7 mouse cellular contexts compared by ENCODE assay signal in the genomic region with DNA sequence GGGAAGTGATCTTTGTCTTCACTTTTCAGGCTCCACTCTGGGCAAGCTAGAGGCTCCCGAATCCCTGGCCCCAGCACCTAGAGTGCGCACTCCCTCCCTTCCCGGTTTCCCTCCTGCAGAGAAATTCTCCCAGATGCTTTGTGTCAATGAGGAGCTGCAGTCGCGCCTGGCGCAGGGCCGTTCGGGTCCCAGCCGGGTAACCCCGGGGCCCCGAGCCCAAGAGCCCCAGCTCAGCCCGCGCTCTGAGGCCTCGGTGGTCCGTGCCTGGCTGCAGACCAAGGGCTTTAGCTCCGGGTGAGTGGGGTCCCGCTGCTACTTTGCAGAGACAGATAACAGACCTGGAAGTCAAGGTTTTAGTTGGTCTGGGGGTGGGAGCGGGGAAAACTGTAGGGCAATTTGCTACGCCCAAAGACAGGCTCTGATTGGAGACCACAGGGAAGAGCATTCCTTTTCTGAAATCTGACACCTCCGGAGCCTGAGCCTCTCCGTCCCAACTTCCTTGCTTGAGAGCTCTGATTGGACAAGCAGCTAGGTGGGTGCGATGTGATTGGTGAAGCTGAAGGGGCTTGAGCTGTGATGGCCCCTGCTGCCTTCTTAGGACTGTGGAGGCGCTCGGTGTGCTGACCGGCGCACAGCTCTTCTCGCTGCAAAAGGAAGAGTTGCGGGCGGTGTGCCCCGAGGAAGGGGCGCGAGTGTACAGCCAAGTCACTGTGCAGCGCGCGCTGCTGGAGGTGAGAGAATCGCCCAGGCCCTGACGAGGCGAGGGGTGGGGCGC. TPM values are rescaled to one million over a fixed set of nuclear protein-coding genes. Genes with fewer than 3 reads are reported as not detected.
DNase-seq lines count a peak whose midpoint lies in the region; ATAC-seq lines count a peak whose summit lies in the region.

No protein-coding gene starts in this region.

- no peaks in the 10 kb centered on the region for H3K9me3 ChIP-seq in intestine, embryonic 16.5 days (ENCODE audit: control insufficient read depth, low read length)
- no peaks in the 10 kb centered on the region for H3K9me3 ChIP-seq in limb, embryonic 12.5 days
- no peaks in the 10 kb centered on the region for H3K9me3 ChIP-seq in midbrain, embryonic 12.5 days
- H3K9me3 ChIP-seq in stomach, embryonic 16.5 days (replicated peaks; ENCODE audit: control insufficient read depth, low read length) = no peaks in the 10 kb centered on the region

- under 1% methylated on average over 39 of the region's 39 CpGs for WGBS in intestine, embryonic 16.5 days
- under 1% methylated on average over 39 of the region's 39 CpGs for WGBS in limb, embryonic 12.5 days
- WGBS in midbrain, embryonic 12.5 days = under 1% methylated on average over 39 of the region's 39 CpGs
- 1% methylated on average over 39 of the region's 39 CpGs for WGBS in stomach, embryonic 16.5 days

- H3K4me3 ChIP-seq in intestine, embryonic 16.5 days (ENCODE audit: low read length) = peak overlapping the region; percentile 52
- H3K4me3 ChIP-seq in limb, embryonic 12.5 days (replicated peaks) = peak overlapping the region; percentile 51
- peak overlapping the region; percentile 51 for H3K4me3 ChIP-seq in midbrain, embryonic 12.5 days
- H3K4me3 ChIP-seq in stomach, embryonic 16.5 days (replicated peaks; ENCODE audit: low read length) = peak overlapping the region; percentile 53

- peak overlapping the region; percentile 93 for H3K4me2 ChIP-seq in intestine, embryonic 16.5 days (ENCODE audit: low read depth, low read length)
- H3K4me2 ChIP-seq in limb, embryonic 12.5 days = peak overlapping the region; percentile 76
- H3K4me2 ChIP-seq in midbrain, embryonic 12.5 days (replicated peaks) = peak overlapping the region; percentile 78
- peak overlapping the region; percentile 87 for H3K4me2 ChIP-seq in stomach, embryonic 16.5 days (ENCODE audit: low read depth, low read length)

- H3K4me1 ChIP-seq in intestine, embryonic 16.5 days (ENCODE audit: control insufficient read depth, insufficient read depth, low read length) = peaks cover 17% of the 10 kb centered on the region
- H3K4me1 ChIP-seq in limb, embryonic 12.5 days (replicated peaks) = peaks cover 19% of the 10 kb centered on the region
- H3K4me1 ChIP-seq in midbrain, embryonic 12.5 days = peaks cover 18% of the 10 kb centered on the region
- H3K4me1 ChIP-seq in stomach, embryonic 16.5 days (ENCODE audit: control insufficient read depth, insufficient read depth, low read length) = peaks cover 19% of the 10 kb centered on the region

- H3K27me3 ChIP-seq in intestine, embryonic 16.5 days (replicated peaks; ENCODE audit: control insufficient read depth, insufficient read depth, low read length) = peaks cover 5% of the 10 kb centered on the region; the same call in 1 of the 2 replicates
- H3K27me3 ChIP-seq in limb, embryonic 12.5 days = peaks cover 40% of the 10 kb centered on the region
- peaks cover 51% of the 10 kb centered on the region for H3K27me3 ChIP-seq in midbrain, embryonic 12.5 days
- 0 out of 2 replicates have a peak, but pooled peaks cover 3% of the 10 kb centered on the region for H3K27me3 ChIP-seq in stomach, embryonic 16.5 days (ENCODE audit: control insufficient read depth, insufficient read depth, low read length)

- peak overlapping the region; percentile 95 for H3K27ac ChIP-seq in intestine, embryonic 16.5 days (ENCODE audit: low read length)
- H3K27ac ChIP-seq in limb, embryonic 12.5 days = peak overlapping the region; percentile 95
- peak overlapping the region; percentile 87 for H3K27ac ChIP-seq in midbrain, embryonic 12.5 days (replicated peaks)
- H3K27ac ChIP-seq in stomach, embryonic 16.5 days (ENCODE audit: low read length) = peak overlapping the region; percentile 96

- DNase-seq in adrenal gland, postnatal 25 days = peak; percentile 69
- DNase-seq in embryo, embryonic 11 days = peak; percentile 94

- H3K9ac ChIP-seq in intestine, embryonic 16.5 days (ENCODE audit: low read depth, low read length) = peak overlapping the region; percentile 72
- peak overlapping the region; percentile 61 for H3K9ac ChIP-seq in limb, embryonic 12.5 days (replicated peaks)
- H3K9ac ChIP-seq in midbrain, embryonic 12.5 days (replicated peaks) = peak overlapping the region; percentile 68
- H3K9ac ChIP-seq in stomach, embryonic 16.5 days (ENCODE audit: low read length) = peak overlapping the region; percentile 81

- peaks cover 14% of the 10 kb centered on the region; the same call in 1 of the 2 replicates for H3K36me3 ChIP-seq in intestine, embryonic 16.5 days (ENCODE audit: control insufficient read depth, insufficient read depth, low read length)
- H3K36me3 ChIP-seq in limb, embryonic 12.5 days = peaks cover 26% of the 10 kb centered on the region
- H3K36me3 ChIP-seq in midbrain, embryonic 12.5 days = peaks cover 25% of the 10 kb centered on the region
- peaks cover 6% of the 10 kb centered on the region for H3K36me3 ChIP-seq in stomach, embryonic 16.5 days (ENCODE audit: control insufficient read depth, insufficient read depth, low read length)

- ATAC-seq in granulocyte monocyte progenitor cell, adult 5-6 weeks (replicated peaks; ENCODE audit: poor library complexity, severe bottlenecking) = peak; percentile 81
- ATAC-seq in intestine, embryonic 16.5 days = peak; percentile 96
- ATAC-seq in limb, embryonic 12.5 days (ENCODE audit: insufficient number of reproducible peaks, insufficient read depth, low FRiP score, low TSS enrichment, low read depth) = peak; percentile 96
- peak; percentile 99 for ATAC-seq in midbrain, embryonic 12.5 days (ENCODE audit: low FRiP score, low read depth)
- ATAC-seq in stomach, embryonic 16.5 days (ENCODE audit: insufficient read depth, low FRiP score) = peak; percentile 95

RNA-seq across cellular contexts. Expression of gene Eps8l1, which starts 17.7 kb away (rescaled TPM):
- total RNA-seq in adrenal gland, postnatal 25 days (2021) = 8.0 and 10.1 TPM in 2 replicates
- 5.0 and 7.7 TPM in 2 replicates for total RNA-seq in granulocyte monocyte progenitor cell, adult 5-6 weeks (2014; fragmentation: Nextera tagmentation)
- 1.6 and 7.1 TPM in 2 replicates for total RNA-seq in granulocyte monocyte progenitor cell, adult 5-6 weeks (2017)
- 4.0 and 4.1 TPM in 2 replicates for polyA plus RNA-seq in intestine, embryonic 16.5 days (2015; fragmentation: Nextera tagmentation; extraction: Ambion mirVana)
- polyA plus RNA-seq in limb, embryonic 12.5 days (2016; fragmentation: Nextera tagmentation; extraction: Ambion mirVana) = 6.2 and 6.4 TPM in 2 replicates
- polyA plus RNA-seq in midbrain, embryonic 12.5 days (2016; fragmentation: Nextera tagmentation; extraction: Ambion mirVana) = 4.6 and 5.6 TPM in 2 replicates
- 12.1 and 15.0 TPM in 2 replicates for polyA plus RNA-seq in stomach, embryonic 16.5 days (2015; fragmentation: Nextera tagmentation; extraction: Ambion mirVana)

RNA-seq across cellular contexts. Expression of gene Ppp1r12c, which starts 23.3 kb away (rescaled TPM):
- total RNA-seq in adrenal gland, postnatal 25 days (2021) = 94.4 and 98.3 TPM in 2 replicates
- 92.2 and 131 TPM in 2 replicates for total RNA-seq in granulocyte monocyte progenitor cell, adult 5-6 weeks (2014; fragmentation: Nextera tagmentation)
- total RNA-seq in granulocyte monocyte progenitor cell, adult 5-6 weeks (2017) = 99.6 and 109 TPM in 2 replicates
- 17.0 and 17.3 TPM in 2 replicates for polyA plus RNA-seq in intestine, embryonic 16.5 days (2015; fragmentation: Nextera tagmentation; extraction: Ambion mirVana)
- 65.3 and 70.3 TPM in 2 replicates for polyA plus RNA-seq in limb, embryonic 12.5 days (2016; fragmentation: Nextera tagmentation; extraction: Ambion mirVana)
- polyA plus RNA-seq in midbrain, embryonic 12.5 days (2016; fragmentation: Nextera tagmentation; extraction: Ambion mirVana) = 61.2 and 67.3 TPM in 2 replicates
- polyA plus RNA-seq in stomach, embryonic 16.5 days (2015; fragmentation: Nextera tagmentation; extraction: Ambion mirVana) = 20.3 and 22.3 TPM in 2 replicates

RNA-seq across cellular contexts. Expression of gene Rdh13, which starts 32.8 kb away (rescaled TPM):
- 17.3 and 19.0 TPM in 2 replicates for total RNA-seq in adrenal gland, postnatal 25 days (2021)
- total RNA-seq in granulocyte monocyte progenitor cell, adult 5-6 weeks (2014; fragmentation: Nextera tagmentation) = 9.1 and 12.1 TPM in 2 replicates
- total RNA-seq in granulocyte monocyte progenitor cell, adult 5-6 weeks (2017) = 11.9 and 21.9 TPM in 2 replicates
- 27.3 and 28.7 TPM in 2 replicates for polyA plus RNA-seq in intestine, embryonic 16.5 days (2015; fragmentation: Nextera tagmentation; extraction: Ambion mirVana)
- 29.7 and 29.8 TPM in 2 replicates for polyA plus RNA-seq in limb, embryonic 12.5 days (2016; fragmentation: Nextera tagmentation; extraction: Ambion mirVana)
- polyA plus RNA-seq in midbrain, embryonic 12.5 days (2016; fragmentation: Nextera tagmentation; extraction: Ambion mirVana) = 28.6 and 30.9 TPM in 2 replicates
- polyA plus RNA-seq in stomach, embryonic 16.5 days (2015; fragmentation: Nextera tagmentation; extraction: Ambion mirVana) = 28.1 and 32.8 TPM in 2 replicates

RNA-seq across cellular contexts. Expression of gene Tnnt1, which starts 38.0 kb away (rescaled TPM):
- 0.94 and 2.2 TPM in 2 replicates for total RNA-seq in adrenal gland, postnatal 25 days (2021)
- total RNA-seq in granulocyte monocyte progenitor cell, adult 5-6 weeks (2014; fragmentation: Nextera tagmentation) = 7.3 and 16.1 TPM in 2 replicates
- total RNA-seq in granulocyte monocyte progenitor cell, adult 5-6 weeks (2017) = 14.1 and 22.3 TPM in 2 replicates
- polyA plus RNA-seq in intestine, embryonic 16.5 days (2015; fragmentation: Nextera tagmentation; extraction: Ambion mirVana) = 23.0 and 23.2 TPM in 2 replicates
- 186 and 195 TPM in 2 replicates for polyA plus RNA-seq in limb, embryonic 12.5 days (2016; fragmentation: Nextera tagmentation; extraction: Ambion mirVana)
- 10.9 and 11.1 TPM in 2 replicates for polyA plus RNA-seq in midbrain, embryonic 12.5 days (2016; fragmentation: Nextera tagmentation; extraction: Ambion mirVana)
- polyA plus RNA-seq in stomach, embryonic 16.5 days (2015; fragmentation: Nextera tagmentation; extraction: Ambion mirVana) = 26.7 and 111 TPM in 2 replicates

RNA-seq across cellular contexts. Expression of gene Tnni3, which starts 45.8 kb away (rescaled TPM):
- total RNA-seq in adrenal gland, postnatal 25 days (2021) = 0.85 TPM in 1 of 2 replicates, not detected in the other
- 17.0 TPM in 1 of 2 replicates, not detected in the other for total RNA-seq in granulocyte monocyte progenitor cell, adult 5-6 weeks (2014; fragmentation: Nextera tagmentation)
- 2.7 and 4.1 TPM in 2 replicates for total RNA-seq in granulocyte monocyte progenitor cell, adult 5-6 weeks (2017)
- polyA plus RNA-seq in intestine, embryonic 16.5 days (2015; fragmentation: Nextera tagmentation; extraction: Ambion mirVana) = 1.6 TPM in 2 replicates
- polyA plus RNA-seq in limb, embryonic 12.5 days (2016; fragmentation: Nextera tagmentation; extraction: Ambion mirVana) = 4.3 and 5.7 TPM in 2 replicates
- polyA plus RNA-seq in midbrain, embryonic 12.5 days (2016; fragmentation: Nextera tagmentation; extraction: Ambion mirVana) = 1.9 and 3.3 TPM in 2 replicates
- 5.1 and 7.4 TPM in 2 replicates for polyA plus RNA-seq in stomach, embryonic 16.5 days (2015; fragmentation: Nextera tagmentation; extraction: Ambion mirVana)

Comparison
In these comparisons a context has a peak if more than half of its experiments do, and no peak if none do; other contexts are left out.
1. Peak in every context shown above with its lines: DNase-seq, ATAC-seq, H3K4me3 ChIP-seq and H3K27ac ChIP-seq.